Mouse (Mus musculus): ENCODE measurements at regions not wholly inside any gene's neighbourhood (a gene's known extent, or its start where the extent isn't known, plus 50 kb on each side); places are given as distances from the start of the nearest gene placed in this dataset.
A peak's percentile ranks its signal among the peaks of the same experiment; 100 is the strongest.

DNA sequence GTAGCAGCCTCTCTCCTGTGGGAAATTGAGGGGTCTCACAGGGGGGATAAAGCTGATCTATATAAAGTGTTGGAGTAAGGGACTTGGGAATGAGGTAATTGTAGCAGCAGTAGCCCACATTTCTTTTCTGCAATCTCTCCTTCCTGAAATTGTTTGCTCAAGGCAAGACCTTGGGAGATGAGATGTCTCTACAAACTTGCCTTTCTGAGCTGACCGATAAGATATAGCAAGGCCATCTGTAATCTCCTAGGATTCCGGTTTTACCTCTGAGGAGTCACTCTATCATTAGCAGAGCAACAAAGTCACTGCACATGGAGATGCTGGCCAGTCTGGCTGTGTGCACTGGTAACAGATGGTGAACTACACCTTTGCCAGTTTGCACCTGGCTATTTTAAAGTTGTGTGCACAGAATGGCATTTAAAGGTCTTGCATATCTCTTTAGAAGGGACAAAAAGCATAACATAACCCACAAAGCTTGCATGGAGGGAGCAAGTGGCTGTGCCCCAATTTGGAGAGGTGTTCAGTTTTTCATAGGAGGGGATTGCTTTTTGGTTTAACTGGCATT, 78.7 kb upstream of the Tbl1x start:
- no peak for ATAC-seq (ENCODE audit: low read depth)
- Histone ChIP-seq H3K9me3 (ENCODE audit: control insufficient read depth, low read length) (no peaks in the 10 kb centered on the region), H3K4me1 (replicated peaks; ENCODE audit: control insufficient read depth, insufficient read depth, low read length) (no peaks in the 10 kb centered on the region), H3K4me2 (ENCODE audit: low read depth, low read length) (no peak overlapping the region), H3K27me3 (ENCODE audit: control insufficient read depth, insufficient read depth, low read depth, low read length) (no peaks in the 10 kb centered on the region), H3K27ac (ENCODE audit: low read length) (peak overlapping the region; percentile 52; the same call in 1 of the 2 replicates), H3K9ac (ENCODE audit: low read length) (no peak overlapping the region), H3K4me3 (ENCODE audit: low read length) (no peak overlapping the region), H3K36me3 (ENCODE audit: control insufficient read depth, insufficient read depth, low read length) (no peaks in the 10 kb centered on the region)
- 34% methylated on average over 2 of the region's 2 CpGs for WGBS

GRCm38 (mm10) chrX:77432846-77433810, 77.7 kb upstream of the Tbl1x start:
- Histone ChIP-seq H3K4me1 (replicated peaks; ENCODE audit: control insufficient read depth, insufficient read depth, low read length) (no peaks in the 10 kb centered on the region), H3K27ac (ENCODE audit: low read length) (peak overlapping the region; percentile 61), H3K9ac (ENCODE audit: low read length) (no peak overlapping the region), H3K9me3 (ENCODE audit: control insufficient read depth, low read length) (no peaks in the 10 kb centered on the region), H3K4me3 (ENCODE audit: low read length) (peak overlapping the region; percentile 28), H3K36me3 (ENCODE audit: control insufficient read depth, insufficient read depth, low read length) (no peaks in the 10 kb centered on the region), H3K4me2 (ENCODE audit: low read depth, low read length) (peak overlapping the region; percentile 46), H3K27me3 (ENCODE audit: control insufficient read depth, insufficient read depth, low read depth, low read length) (no peaks in the 10 kb centered on the region)
- 16% methylated on average over 22 of the region's 29 CpGs for WGBS
- peak; percentile 96 for ATAC-seq (ENCODE audit: low read depth)

GRCm38 (mm10) chrX:77433811-77434192, 77.0 kb upstream of the Tbl1x start:
- peak overlapping the region; percentile 61 for H3K27ac ChIP-seq (ENCODE audit: low read length)
- no peaks in the 10 kb centered on the region for H3K36me3 ChIP-seq (ENCODE audit: control insufficient read depth, insufficient read depth, low read length)
- H3K4me1 ChIP-seq (replicated peaks; ENCODE audit: control insufficient read depth, insufficient read depth, low read length): no peaks in the 10 kb centered on the region
- peak; percentile 30 for ATAC-seq (ENCODE audit: low read depth)
- H3K27me3 ChIP-seq (ENCODE audit: control insufficient read depth, insufficient read depth, low read depth, low read length): no peaks in the 10 kb centered on the region
- H3K4me3 ChIP-seq (ENCODE audit: low read length): peak overlapping the region; percentile 28
- H3K9ac ChIP-seq (ENCODE audit: low read length): no peak overlapping the region
- WGBS: 13% methylated on average over 3 of the region's 3 CpGs
- H3K4me2 ChIP-seq (ENCODE audit: low read depth, low read length): peak overlapping the region; percentile 46
- no peaks in the 10 kb centered on the region for H3K9me3 ChIP-seq (ENCODE audit: control insufficient read depth, low read length)

- Histone ChIP-seq H3K27ac (ENCODE audit: low read length) (no peak overlapping the region), H3K36me3 (ENCODE audit: control insufficient read depth, insufficient read depth, low read length) (no peaks in the 10 kb centered on the region), H3K4me2 (ENCODE audit: low read depth, low read length) (no peak overlapping the region), H3K4me3 (ENCODE audit: low read length) (no peak overlapping the region), H3K9me3 (ENCODE audit: control insufficient read depth, low read length) (no peaks in the 10 kb centered on the region), H3K9ac (ENCODE audit: low read length) (no peak overlapping the region), H3K27me3 (ENCODE audit: control insufficient read depth, insufficient read depth, low read depth, low read length) (no peaks in the 10 kb centered on the region), H3K4me1 (replicated peaks; ENCODE audit: control insufficient read depth, insufficient read depth, low read length) (no peaks in the 10 kb centered on the region)
- no peak for ATAC-seq (ENCODE audit: low read depth)
- 22% methylated on average over 3 of the region's 3 CpGs for WGBS
These were observed 66.8 kb upstream of the Tbl1x start for GRCm38 (mm10) chrX:77443852-77444492.

GRCm38 (mm10) chrX:77446755-77447154, 64.1 kb upstream of the Tbl1x start:
- Histone ChIP-seq H3K36me3 (ENCODE audit: control insufficient read depth, insufficient read depth, low read length) (no peaks in the 10 kb centered on the region), H3K9me3 (ENCODE audit: control insufficient read depth, low read length) (no peaks in the 10 kb centered on the region), H3K27me3 (ENCODE audit: control insufficient read depth, insufficient read depth, low read depth, low read length) (no peaks in the 10 kb centered on the region), H3K9ac (ENCODE audit: low read length) (no peak overlapping the region), H3K4me1 (replicated peaks; ENCODE audit: control insufficient read depth, insufficient read depth, low read length) (no peaks in the 10 kb centered on the region), H3K4me2 (ENCODE audit: low read depth, low read length) (no peak overlapping the region), H3K27ac (ENCODE audit: low read length) (no peak overlapping the region), H3K4me3 (ENCODE audit: low read length) (no peak overlapping the region)
- ATAC-seq (ENCODE audit: low read depth): no peak
- 75% methylated on average over 3 of the region's 3 CpGs for WGBS

- Histone ChIP-seq H3K4me2 (ENCODE audit: low read depth, low read length) (no peak overlapping the region), H3K36me3 (ENCODE audit: control insufficient read depth, insufficient read depth, low read length) (no peaks in the 10 kb centered on the region), H3K4me1 (replicated peaks; ENCODE audit: control insufficient read depth, insufficient read depth, low read length) (no peaks in the 10 kb centered on the region), H3K27ac (ENCODE audit: low read length) (no peak overlapping the region), H3K27me3 (ENCODE audit: control insufficient read depth, insufficient read depth, low read depth, low read length) (no peaks in the 10 kb centered on the region), H3K9ac (ENCODE audit: low read length) (no peak overlapping the region), H3K9me3 (ENCODE audit: control insufficient read depth, low read length) (no peaks in the 10 kb centered on the region), H3K4me3 (ENCODE audit: low read length) (no peak overlapping the region)
- no peak for ATAC-seq (ENCODE audit: low read depth)
- WGBS: 100% methylated on average over 1 of the region's 1 CpGs
These were observed 58.7 kb upstream of the Tbl1x start for GRCm38 (mm10) chrX:77451977-77452675.

All from lung, embryonic 16.5 days (tissue).